Mouse (Mus musculus) B cell, adult 67 days (primary cell): ENCODE data around the gene Glrx. TPM values are rescaled to one million over a fixed set of nuclear protein-coding genes. Genes with fewer than 3 reads are reported as not detected.

Experiments used
- total RNA-seq, 2 experiments: library from RNA; stranded (reverse); gene quantifications; 4 replicates each; pipeline ENCODE4 v1.2.4; 2023

Gene Glrx
- total RNA-seq = 10 to 100 TPM; 11.1 to 15.2 TPM

GRCm38 (mm10) chr13:75839719-75840481 is at the start of gene Glrx:
Glrx (plus strand) TSS chr13:75839868.

Other genes starting within 250 kb of the Glrx start
- gene Ell2, start 133.1 kb upstream of the Glrx start, total RNA-seq = 10 to 100 TPM; 30.0 to 41.4 TPM
- gene Rhobtb3, start 104.1 kb downstream of the Glrx start, total RNA-seq = under 1 TPM in 1 of 2 experiments, not detected in 1; 0.58 TPM
- gene Spata9, start 127.3 kb downstream of the Glrx start, total RNA-seq = not detected
- 10 to 100 TPM; 10.0 to 17.2 TPM for gene Rfesd, start 178.9 kb downstream of the Glrx start, total RNA-seq
- gene Gpr150, start 217.1 kb downstream of the Glrx start, total RNA-seq = not detected